Mouse (Mus musculus) megakaryocyte-erythroid progenitor cell, adult 5-6 weeks (primary cell): ENCODE results near the gene Vps18. TPM values are rescaled to one million over a fixed set of nuclear protein-coding genes. Genes with fewer than 3 reads are reported as not detected.

ENCODE experiments used
- ATAC-seq: replicated peaks from 2 replicates; pipeline ENCODE4 v1.8.0; 2016; ENCODE audit warnings: mild to moderate bottlenecking, inconsistent platforms; ENCODE audit not compliant: severe bottlenecking, poor library complexity, low FRiP score, low TSS enrichment
- total RNA-seq, 2 experiments: library from RNA; stranded (forward) in 1 of 2; stranded (reverse) in 1 of 2; fragments of 200-1000, 215-1000 nt in 1 of 2; fragments of >200 nt in 1 of 2; fragmentation: Nextera tagmentation in 1 of 2; gene quantifications; 2 replicates each; pipeline ENCODE4 v1.2.3; 2014 to 2017

Gene Vps18
- total RNA-seq (2014; fragmentation: Nextera tagmentation) (9.0 and 13.1 TPM in 2 replicates), total RNA-seq (2017) (6.5 and 12.4 TPM in 2 replicates)

GRCm38 (mm10) chr2:119288270-119288882 is at the start of gene Vps18:
TSS of gene Vps18 (plus strand) at chr2:119288740.
- ATAC-seq: peak; percentile 95

GRCm38 (mm10) chr2:119240075-119240818 is 48.3 kb upstream of the Vps18 start:
- ATAC-seq: no peak

- ATAC-seq: no peak
Measured at GRCm38 (mm10) chr2:119240819-119241186, 47.7 kb upstream of the Vps18 start.

- ATAC-seq: no peak
Measured at GRCm38 (mm10) chr2:119242548-119242947, 46.0 kb upstream of the Vps18 start.

GRCm38 (mm10) chr2:119245246-119245645 is 43.3 kb upstream of the Vps18 start:
- ATAC-seq: no peak

- no peak for ATAC-seq
Measured at GRCm38 (mm10) chr2:119247904-119248303, 40.6 kb upstream of the Vps18 start.

GRCm38 (mm10) chr2:119249592-119250061 is 38.9 kb upstream of the Vps18 start:
- ATAC-seq: 0 out of 2 replicates have a peak, but pooled peaks have one; percentile 19

- ATAC-seq: no peak
Measured at GRCm38 (mm10) chr2:119250377-119250776, 38.2 kb upstream of the Vps18 start.

GRCm38 (mm10) chr2:119250826-119251478 is 37.6 kb upstream of the Vps18 start:
- ATAC-seq: peak; percentile 87

GRCm38 (mm10) chr2:119254976-119255375 is 33.6 kb upstream of the Vps18 start:
- ATAC-seq: no peak

GRCm38 (mm10) chr2:119260518-119260917 is 28.0 kb upstream of the Vps18 start:
- ATAC-seq: no peak

- no peak for ATAC-seq
Measured at GRCm38 (mm10) chr2:119261326-119261725, 27.2 kb upstream of the Vps18 start.

- ATAC-seq: peak; percentile 89
Measured at GRCm38 (mm10) chr2:119262978-119263377, 25.6 kb upstream of the Vps18 start.

GRCm38 (mm10) chr2:119263813-119264212 is 24.7 kb upstream of the Vps18 start:
- ATAC-seq: 0 out of 2 replicates have a peak, but pooled peaks have one; percentile 15

GRCm38 (mm10) chr2:119270286-119270642 is 18.3 kb upstream of the Vps18 start:
- ATAC-seq: 0 out of 2 replicates have a peak, but pooled peaks have one; percentile 3

- ATAC-seq: peak; percentile 94
Measured at GRCm38 (mm10) chr2:119270643-119271331, 17.8 kb upstream of the Vps18 start, which contains the start of gene Rhov. TSS of gene Rhov (minus strand) at chr2:119271272.

- no peak for ATAC-seq
Measured at GRCm38 (mm10) chr2:119274126-119274525, 14.4 kb upstream of the Vps18 start.

- ATAC-seq: no peak
Measured at GRCm38 (mm10) chr2:119276926-119277325, 11.6 kb upstream of the Vps18 start.

GRCm38 (mm10) chr2:119277810-119278209 is 10.7 kb upstream of the Vps18 start:
- ATAC-seq: no peak
